Mouse (Mus musculus): ENCODE data around the gene Slc16a10.

- TF ChIP-seq CTCF (conservative IDR thresholded peaks at IDR 0.05 in 1 of 2, IDR thresholded peaks at IDR 0.05 in 1 of 2; ENCODE audit: low read depth in 2 of 2, low read length in 2 of 2) (no peak), POLR2AphosphoS2 (IDR thresholded peaks at IDR 0.05; ENCODE audit: low read depth, low read length) (no peak), PAX5 (IDR thresholded peaks at IDR 0.05; ENCODE audit: low read length) (no peak), RCOR1 (conservative IDR thresholded peaks at IDR 0.05; ENCODE audit: low read depth, low read length) (no peak), ELF1 (IDR thresholded peaks at IDR 0.05; ENCODE audit: low read depth, low read length) (no peak), ZMIZ1 (IDR thresholded peaks at IDR 0.05; ENCODE audit: low read depth, low read length) (no peak)
Measured at GRCm38 (mm10) chr10:40020401-40020800, 121.7 kb downstream of the Slc16a10 start.

All from CH12.LX (cell line).